Mouse (Mus musculus) stomach, embryonic 15.5 days (tissue): ENCODE measurements around the gene Pde12. TPM values are rescaled to one million over a fixed set of nuclear protein-coding genes. Genes with fewer than 3 reads are reported as not detected.

Experiments
- ATAC-seq: fragments of 200-750 bp; cut with Nextera tagmentation; 2 replicates; pipeline ENCODE4 v1.8.0; 2017; ENCODE audit warnings: low read depth, moderate number of reproducible peaks, moderate TSS enrichment; ENCODE audit not compliant: insufficient read depth, low FRiP score
- H3K27ac ChIP-seq: fragments of 300-500 bp; sonication (generic); 2 replicates; pipeline ENCODE4 v1.5.1; 2015; ENCODE audit warnings: mild to moderate bottlenecking, inconsistent platforms
- H3K27me3 ChIP-seq: fragments of 300-500 bp; sonication (generic); replicated peaks from 2 replicates; pipeline ENCODE4 v1.6.1; 2015; ENCODE audit warnings: inconsistent platforms
- H3K36me3 ChIP-seq: fragments of 300-500 bp; sonication (generic); 2 replicates; pipeline ENCODE4 v1.6.1; 2015; ENCODE audit warnings: inconsistent platforms
- H3K4me1 ChIP-seq: fragments of 300-500 bp; sonication (generic); 2 replicates; pipeline ENCODE4 v1.6.1; 2015; ENCODE audit warnings: inconsistent platforms
- H3K4me2 ChIP-seq: fragments of 300-500 bp; sonication (generic); 2 replicates; pipeline ENCODE4 v1.6.1; 2015; ENCODE audit warnings: mild to moderate bottlenecking, inconsistent platforms
- H3K4me3 ChIP-seq: fragments of 300-500 bp; sonication (generic); replicated peaks from 2 replicates; pipeline ENCODE4 v1.5.1; 2015; ENCODE audit warnings: inconsistent platforms
- H3K9ac ChIP-seq: fragments of 300-500 bp; sonication (generic); 2 replicates; pipeline ENCODE4 v1.6.1; 2015; ENCODE audit warnings: inconsistent platforms
- H3K9me3 ChIP-seq: fragments of 300-500 bp; sonication (generic); 2 replicates; pipeline ENCODE4 v1.6.1; 2016; ENCODE audit warnings: inconsistent platforms
- WGBS: fragments of 180-500 bp; shearing (Covaris S2); methylation state at CpG from one replicate; pipeline ENCODE4 v1.1.7; 2015; 5-methylcytosine and 5-hydroxymethylcytosine counted together
- polyA plus RNA-seq: library from polyadenylated mRNA; unstranded; fragments of >200 nt; fragmentation: Nextera tagmentation; extraction: Ambion mirVana; gene quantifications from 2 replicates; pipeline ENCODE4 v1.2.1, GENCODE M21; 2015

The Pde12 gene
- polyA plus RNA-seq, 1 experiment from 2014 or later: 10.0 TPM

DNA sequence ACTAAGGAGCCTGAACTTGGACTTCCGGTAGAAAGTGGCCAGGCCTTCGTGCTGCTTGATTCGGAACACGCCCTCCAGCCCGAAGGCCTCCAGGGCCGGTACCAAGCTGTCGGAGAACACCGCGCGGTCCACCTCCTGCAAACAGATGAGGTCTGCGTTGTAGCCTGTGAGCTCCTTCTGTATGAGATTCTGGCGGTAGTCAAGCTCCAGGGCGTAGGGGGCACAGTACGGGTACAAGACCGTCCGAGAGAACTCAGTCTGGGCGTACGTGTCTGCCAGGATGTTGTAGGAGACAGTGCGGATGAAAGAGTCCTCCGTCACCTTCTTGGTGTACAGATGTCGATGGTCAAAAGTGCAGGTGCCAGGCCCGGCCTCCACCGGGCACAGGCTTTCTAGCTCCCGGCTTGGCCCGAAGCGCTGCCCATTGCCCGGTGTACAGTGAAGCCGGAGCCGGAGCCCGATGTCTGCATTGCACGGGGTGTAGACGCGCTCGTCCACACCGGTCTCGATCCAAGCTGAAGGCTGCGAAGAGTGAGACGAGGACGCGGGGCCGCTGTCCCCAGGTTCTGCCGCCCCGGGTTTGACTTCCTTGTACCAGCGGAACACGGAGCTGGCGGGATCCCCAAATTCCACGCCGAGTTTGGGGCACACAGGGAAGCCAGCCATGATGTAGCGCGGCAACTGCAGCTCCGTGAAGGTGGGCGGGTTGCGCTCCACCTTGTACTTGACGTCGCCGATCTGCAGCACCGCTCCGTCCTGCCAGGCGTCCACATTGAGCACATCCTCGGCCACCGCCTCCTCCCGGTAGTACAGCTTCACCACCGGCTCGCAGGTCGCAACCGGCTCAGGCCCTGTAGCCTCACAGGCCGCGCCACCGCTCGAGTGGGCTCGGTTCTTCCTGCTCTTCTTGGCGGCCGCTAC is 1.1 kb downstream of the Pde12 start:
- H3K27me3 ChIP-seq: no peaks in the 10 kb centered on the region
- H3K36me3 ChIP-seq: peaks cover 8% of the 10 kb centered on the region; the same call in 1 of the 2 replicates
- ATAC-seq: peak; percentile 47
- peak overlapping the region; percentile 95 for H3K4me2 ChIP-seq
- H3K9ac ChIP-seq: peak overlapping the region; percentile 71
- H3K27ac ChIP-seq: peak overlapping the region; percentile 93
- no peaks in the 10 kb centered on the region for H3K9me3 ChIP-seq
- H3K4me3 ChIP-seq: peak overlapping the region; percentile 90
- H3K4me1 ChIP-seq: peaks cover 6% of the 10 kb centered on the region
- under 1% methylated on average over 73 of the region's 73 CpGs for WGBS

DNA sequence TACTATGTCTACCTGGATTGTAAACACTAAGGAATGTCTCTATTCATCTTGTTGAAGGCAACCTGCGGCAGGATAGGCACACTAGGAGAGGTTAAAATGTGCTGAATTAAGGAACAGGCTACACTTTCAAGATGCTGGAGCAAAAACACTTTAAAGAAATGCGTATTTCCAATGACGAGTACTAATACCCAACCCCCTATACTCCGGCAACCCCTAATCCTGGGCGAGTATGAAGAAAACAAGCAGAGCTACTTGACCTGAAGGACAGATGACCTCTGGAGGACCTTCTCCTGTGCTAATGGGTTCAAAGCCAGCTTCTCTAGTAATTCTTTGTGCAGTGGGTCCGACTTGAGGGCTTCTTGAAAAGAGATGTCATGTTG is 1.7 kb downstream of the Pde12 start:
- Histone ChIP-seq H3K4me1 (peaks cover 6% of the 10 kb centered on the region), H3K9ac (peak overlapping the region; percentile 71), H3K27ac (peak overlapping the region; percentile 93; the same call in 1 of the 2 replicates), H3K4me2 (peak overlapping the region; percentile 95), H3K4me3 (peak overlapping the region; percentile 90), H3K27me3 (no peaks in the 10 kb centered on the region), H3K9me3 (no peaks in the 10 kb centered on the region), H3K36me3 (peaks cover 8% of the 10 kb centered on the region; the same call in 1 of the 2 replicates)
- ATAC-seq: no peak
- 13% methylated on average over 6 of the region's 6 CpGs for WGBS

DNA sequence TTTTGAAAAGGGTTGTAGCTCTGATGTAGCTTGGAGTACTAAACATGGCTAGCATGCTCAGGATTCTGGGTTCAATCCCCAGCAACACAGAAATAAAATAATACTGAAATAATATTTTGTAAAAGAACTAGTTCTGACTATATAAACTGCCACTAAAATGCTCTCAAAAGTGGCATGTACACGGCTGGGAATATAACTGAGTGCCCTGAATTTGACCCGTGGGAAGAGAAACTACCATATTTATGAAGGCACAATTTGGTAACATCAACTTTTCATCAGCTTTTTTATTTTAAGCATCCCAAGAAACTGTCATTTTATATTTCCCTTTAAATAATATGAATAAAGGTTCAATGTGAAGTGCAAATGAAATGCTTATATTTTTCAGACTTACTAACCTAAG is 5.8 kb downstream of the Pde12 start:
- no peaks in the 10 kb centered on the region for H3K9me3 ChIP-seq
- no peak overlapping the region for H3K9ac ChIP-seq
- H3K27me3 ChIP-seq: no peaks in the 10 kb centered on the region
- no peak for ATAC-seq
- WGBS: 84% methylated on average over 2 of the region's 2 CpGs
- H3K4me3 ChIP-seq: no peak overlapping the region
- H3K4me1 ChIP-seq: peaks cover 6% of the 10 kb centered on the region
- H3K27ac ChIP-seq: no peak overlapping the region
- H3K4me2 ChIP-seq: no peak overlapping the region
- H3K36me3 ChIP-seq: peaks cover 8% of the 10 kb centered on the region; the same call in 1 of the 2 replicates

DNA sequence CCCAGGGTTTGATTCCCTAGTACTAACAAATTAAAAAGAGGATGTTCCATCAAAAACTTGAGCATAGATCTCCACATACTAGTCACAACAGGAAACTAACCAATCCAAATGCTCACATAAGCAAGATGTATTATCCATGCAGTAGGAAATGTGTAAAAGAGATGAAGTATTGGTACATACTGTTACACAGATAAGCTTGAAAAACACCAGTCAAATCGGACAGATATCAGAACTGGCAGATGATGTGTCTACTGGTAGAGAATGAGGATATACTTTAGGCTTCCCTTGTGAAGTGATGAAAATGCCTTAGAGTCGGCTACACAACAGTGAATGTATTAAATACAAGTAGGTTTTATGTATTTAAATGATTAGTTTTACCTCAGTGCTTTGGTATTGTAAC is 7.2 kb downstream of the Pde12 start:
- Histone ChIP-seq H3K27ac (no peak overlapping the region), H3K4me2 (no peak overlapping the region), H3K36me3 (peaks cover 8% of the 10 kb centered on the region; the same call in 1 of the 2 replicates), H3K4me1 (peaks cover 6% of the 10 kb centered on the region), H3K27me3 (no peaks in the 10 kb centered on the region), H3K4me3 (no peak overlapping the region), H3K9ac (no peak overlapping the region), H3K9me3 (no peaks in the 10 kb centered on the region)
- no peak for ATAC-seq
- WGBS: 88% methylated on average over 2 of the region's 2 CpGs

DNA sequence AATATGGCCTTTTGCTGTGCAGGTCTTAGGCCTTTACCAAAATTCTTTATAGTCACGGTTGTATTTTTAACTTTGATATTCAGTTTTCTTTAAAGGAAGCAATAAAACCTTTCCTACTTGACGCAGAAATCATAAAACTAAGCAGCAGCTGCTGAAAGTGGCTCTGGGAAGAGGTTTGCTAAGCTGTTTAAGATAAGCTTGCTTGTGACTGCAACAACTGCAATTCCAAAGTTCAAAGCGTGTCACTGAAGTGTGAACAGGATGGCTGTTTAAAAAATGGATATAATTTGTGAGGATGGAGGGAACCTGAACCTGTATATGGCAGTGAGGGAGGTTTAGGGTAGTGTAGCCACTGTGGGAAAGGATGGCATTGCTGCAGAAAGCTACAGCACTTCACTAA is 7.7 kb downstream of the Pde12 start:
- Histone ChIP-seq H3K27me3 (no peaks in the 10 kb centered on the region), H3K4me1 (peaks cover 4% of the 10 kb centered on the region), H3K36me3 (peaks cover 11% of the 10 kb centered on the region; the same call in 1 of the 2 replicates), H3K4me2 (no peak overlapping the region), H3K9me3 (no peaks in the 10 kb centered on the region), H3K4me3 (no peak overlapping the region), H3K9ac (no peak overlapping the region), H3K27ac (no peak overlapping the region)
- 77% methylated on average over 3 of the region's 3 CpGs for WGBS
- ATAC-seq: no peak

DNA sequence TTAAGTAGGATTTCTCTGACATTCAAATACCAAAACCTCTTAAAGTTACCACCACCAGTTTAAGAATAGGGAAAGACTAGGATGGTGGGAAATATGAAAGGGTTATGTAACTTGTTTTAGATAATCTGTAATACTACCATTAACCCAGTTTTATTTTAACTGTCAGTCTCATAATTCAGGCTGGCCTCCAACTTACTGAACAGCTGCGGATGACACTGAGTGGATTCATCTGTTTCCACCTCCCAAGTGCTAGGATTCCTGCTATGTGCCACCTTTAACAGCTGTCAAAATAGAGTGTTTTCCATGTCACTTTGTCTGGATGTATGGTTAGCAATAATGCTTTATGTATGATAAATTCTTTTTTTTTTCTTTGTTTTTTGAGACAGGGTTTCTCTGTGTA is 9.4 kb downstream of the Pde12 start:
- Histone ChIP-seq H3K36me3 (peaks cover 10% of the 10 kb centered on the region), H3K9ac (no peak overlapping the region), H3K27ac (no peak overlapping the region), H3K4me1 (no peaks in the 10 kb centered on the region), H3K4me3 (no peak overlapping the region), H3K27me3 (no peaks in the 10 kb centered on the region), H3K4me2 (no peak overlapping the region), H3K9me3 (no peaks in the 10 kb centered on the region)
- WGBS: 81% methylated on average over 1 of the region's 1 CpGs
- ATAC-seq: no peak

DNA sequence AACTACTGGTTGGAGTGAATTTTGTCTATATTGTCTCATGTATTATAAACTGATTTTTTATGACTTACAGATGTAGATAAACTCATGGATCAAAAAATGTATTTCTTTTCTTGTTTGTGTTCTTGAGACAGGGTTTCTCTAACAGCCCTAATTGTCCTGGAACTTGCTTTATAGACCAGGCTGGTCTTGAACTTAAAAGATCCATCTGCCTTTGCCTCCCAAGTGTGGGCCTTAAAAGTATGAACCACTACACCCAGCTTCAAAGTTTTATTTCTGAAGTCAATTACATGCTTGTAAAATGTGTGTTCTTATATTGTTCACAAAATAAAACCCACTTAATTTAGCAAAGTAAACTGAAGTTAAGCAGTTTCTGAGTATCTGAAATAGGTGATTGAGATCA is 11.5 kb downstream of the Pde12 start:
- Histone ChIP-seq H3K4me2 (no peak overlapping the region), H3K9ac (no peak overlapping the region), H3K4me3 (no peak overlapping the region), H3K27ac (no peak overlapping the region), H3K4me1 (no peaks in the 10 kb centered on the region), H3K9me3 (no peaks in the 10 kb centered on the region), H3K27me3 (no peaks in the 10 kb centered on the region), H3K36me3 (peaks cover 14% of the 10 kb centered on the region)
- no peak for ATAC-seq

DNA sequence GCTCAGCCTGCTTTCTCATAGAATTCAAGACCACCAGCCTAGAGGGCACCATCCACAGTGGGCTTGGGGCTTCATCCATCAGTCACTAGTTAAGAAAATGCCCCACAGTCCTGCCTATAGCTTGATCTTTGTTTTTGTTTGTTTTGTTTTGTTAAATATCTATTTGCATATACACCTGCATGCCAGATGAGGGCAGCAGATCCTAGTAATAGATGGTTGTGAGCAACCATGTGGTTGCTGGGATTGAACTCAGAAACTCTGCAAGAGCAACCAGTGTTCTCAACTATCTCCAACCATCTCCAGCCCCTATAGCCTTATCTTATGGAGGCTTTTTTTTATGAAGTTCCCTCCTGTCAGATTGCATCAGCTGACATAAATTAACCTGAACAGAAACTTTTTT is 17.8 kb downstream of the Pde12 start:
- Histone ChIP-seq H3K27me3 (no peaks in the 10 kb centered on the region), H3K9me3 (no peaks in the 10 kb centered on the region), H3K9ac (no peak overlapping the region), H3K4me1 (no peaks in the 10 kb centered on the region), H3K36me3 (peaks cover 24% of the 10 kb centered on the region), H3K27ac (no peak overlapping the region), H3K4me2 (no peak overlapping the region), H3K4me3 (no peak overlapping the region)
- ATAC-seq: no peak

DNA sequence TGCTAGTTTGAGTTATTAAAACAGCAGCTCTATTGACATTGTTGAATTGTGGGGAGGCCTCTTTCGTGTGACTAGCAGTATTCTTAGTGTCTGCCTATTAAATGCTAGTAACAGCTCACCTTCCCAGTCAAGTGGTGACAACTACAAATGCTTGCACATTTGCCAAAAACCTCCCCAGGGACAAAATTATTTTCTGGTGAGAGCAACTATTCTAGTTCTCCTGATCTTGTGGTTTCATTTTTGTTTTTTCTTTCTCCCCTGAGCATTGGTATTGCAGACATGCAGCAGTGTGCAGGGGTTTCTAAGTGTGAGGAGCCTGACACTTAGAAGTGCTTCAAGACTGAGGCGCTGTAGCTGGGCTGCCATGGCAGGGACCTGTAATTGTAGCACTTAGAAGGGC is 21.9 kb downstream of the Pde12 start:
- Histone ChIP-seq H3K4me3 (no peak overlapping the region), H3K4me1 (no peaks in the 10 kb centered on the region), H3K9me3 (no peaks in the 10 kb centered on the region), H3K4me2 (no peak overlapping the region), H3K9ac (no peak overlapping the region), H3K36me3 (peaks cover 10% of the 10 kb centered on the region; the same call in 1 of the 2 replicates), H3K27me3 (no peaks in the 10 kb centered on the region), H3K27ac (no peak overlapping the region)
- ATAC-seq: no peak
- WGBS: 88% methylated on average over 2 of the region's 2 CpGs

DNA sequence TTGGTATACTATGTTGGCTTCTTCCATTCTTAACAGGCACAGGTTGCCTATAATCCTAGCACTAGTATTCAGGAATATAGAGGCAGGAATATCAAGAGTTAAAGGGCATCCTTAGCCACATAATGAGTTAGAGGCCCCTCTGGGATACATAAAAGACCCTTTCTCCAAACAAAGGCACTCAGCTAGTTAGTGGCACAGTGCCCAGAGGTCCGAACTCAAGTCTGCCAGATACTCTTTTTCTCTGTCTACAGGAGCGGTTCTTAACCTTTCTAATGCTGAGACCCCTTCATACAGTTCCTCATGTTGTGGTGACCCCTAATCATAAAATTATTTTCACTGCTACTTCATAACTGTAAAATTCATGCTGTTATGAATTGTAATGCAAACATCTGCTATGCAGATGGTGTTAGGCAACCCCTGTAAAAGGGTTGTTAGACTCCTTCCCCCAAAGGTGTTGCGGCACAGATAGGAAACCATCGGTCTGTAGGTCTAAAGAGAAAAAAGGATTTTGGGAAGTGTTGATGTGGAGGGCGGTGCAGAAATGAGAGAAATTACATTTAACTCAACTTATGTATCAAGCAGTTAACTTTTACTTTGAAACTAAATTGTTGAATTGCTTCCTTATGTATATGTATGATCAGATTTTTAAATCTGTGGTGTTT is 23.6 kb downstream of the Pde12 start:
- no peak overlapping the region for H3K4me2 ChIP-seq
- H3K27ac ChIP-seq: no peak overlapping the region
- H3K4me1 ChIP-seq: no peaks in the 10 kb centered on the region
- ATAC-seq: no peak
- H3K27me3 ChIP-seq: no peaks in the 10 kb centered on the region
- no peaks in the 10 kb centered on the region for H3K9me3 ChIP-seq
- WGBS: 60% methylated on average over 5 of the region's 5 CpGs
- peaks cover 7% of the 10 kb centered on the region; the same call in 1 of the 2 replicates for H3K36me3 ChIP-seq
- no peak overlapping the region for H3K9ac ChIP-seq
- H3K4me3 ChIP-seq: no peak overlapping the region

DNA sequence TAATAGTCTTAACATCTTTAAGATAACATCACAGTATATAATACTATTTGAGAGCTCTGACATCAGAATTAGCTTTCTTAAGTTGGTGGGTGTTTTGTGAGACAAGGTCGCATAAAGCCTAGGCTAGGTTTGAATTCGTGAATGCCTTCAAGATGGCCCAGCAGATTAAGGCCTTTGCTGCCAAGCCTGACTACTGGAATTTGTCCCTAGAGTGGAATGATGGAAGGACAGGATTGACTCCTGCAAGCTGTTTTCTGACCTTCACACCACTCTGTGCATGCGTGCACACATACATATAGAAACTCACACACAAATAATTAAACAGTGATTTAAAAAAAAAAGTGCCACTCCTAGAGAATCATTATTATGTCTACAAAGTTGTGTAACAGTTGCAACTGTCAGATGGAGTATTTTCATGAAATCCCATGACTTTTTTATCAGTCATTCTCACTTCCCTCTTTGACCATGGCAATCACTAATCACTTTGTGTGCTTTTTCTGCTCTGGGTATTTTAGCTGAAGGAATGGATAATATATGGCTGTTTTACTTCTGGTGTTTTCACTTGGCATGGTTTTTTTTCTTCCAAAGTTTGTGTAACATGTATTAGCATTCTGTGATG is 26.6 kb downstream of the Pde12 start:
- WGBS: 67% methylated on average over 3 of the region's 3 CpGs
- Histone ChIP-seq H3K9ac (no peak overlapping the region), H3K4me1 (no peaks in the 10 kb centered on the region), H3K36me3 (no peaks in the 10 kb centered on the region), H3K27ac (no peak overlapping the region), H3K4me3 (no peak overlapping the region), H3K9me3 (no peaks in the 10 kb centered on the region), H3K4me2 (no peak overlapping the region), H3K27me3 (no peaks in the 10 kb centered on the region)
- no peak for ATAC-seq

DNA sequence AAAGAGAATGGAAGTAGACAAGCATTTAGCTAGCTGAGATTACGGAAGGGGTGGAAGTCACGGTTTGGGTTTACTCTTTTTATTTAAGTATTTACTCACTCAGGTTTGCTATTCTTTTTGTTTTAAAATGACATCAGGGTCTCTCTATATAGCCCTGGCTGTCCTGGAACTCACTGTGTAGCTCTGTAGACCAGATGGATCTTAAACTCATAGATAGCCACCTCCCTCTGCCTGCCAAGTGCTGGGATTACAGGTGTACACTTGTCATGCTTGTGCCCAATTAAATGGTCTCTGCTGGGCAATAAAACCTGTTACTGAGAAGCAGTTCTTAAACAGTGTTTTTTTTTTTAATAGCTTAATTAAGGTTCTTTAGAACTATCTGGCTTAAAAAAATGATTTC is 29.7 kb downstream of the Pde12 start:
- H3K27ac ChIP-seq: no peak overlapping the region
- H3K4me3 ChIP-seq: peak overlapping the region; percentile 92
- no peaks in the 10 kb centered on the region for H3K27me3 ChIP-seq
- H3K36me3 ChIP-seq: no peaks in the 10 kb centered on the region
- H3K9me3 ChIP-seq: no peaks in the 10 kb centered on the region
- H3K9ac ChIP-seq: no peak overlapping the region
- peak overlapping the region; percentile 65 for H3K4me2 ChIP-seq
- ATAC-seq: no peak
- WGBS: 21% methylated on average over 2 of the region's 2 CpGs
- peaks cover 5% of the 10 kb centered on the region; the same call in 1 of the 2 replicates for H3K4me1 ChIP-seq
